In genomic region chr5:147185174-147185915, GRCm38 (mm10) we compare ENCODE assay signal across 8 mouse cellular contexts. TPM values are rescaled to one million over a fixed set of nuclear protein-coding genes. Genes with fewer than 3 reads are reported as not detected.
DNase-seq lines count a peak whose midpoint lies in the region; ATAC-seq and TF ChIP-seq lines count a peak whose summit lies in the region.

No protein-coding gene starts in this region.

- H3K36me3 ChIP-seq in heart, embryonic 13.5 days, result no peaks in the 10 kb centered on the region
- no peaks in the 10 kb centered on the region for H3K36me3 ChIP-seq in hindbrain, embryonic 12.5 days
- no peaks in the 10 kb centered on the region for H3K36me3 ChIP-seq in liver, postnatal 0 days (replicated peaks; ENCODE audit: insufficient read depth, low read length)

- no peak for ATAC-seq in heart, embryonic 13.5 days (ENCODE audit: extremely low read depth, insufficient number of reproducible peaks, low FRiP score, low TSS enrichment)
- ATAC-seq in hindbrain, embryonic 12.5 days (ENCODE audit: low FRiP score), result no peak
- ATAC-seq in liver, postnatal 0 days, result no peak
- no peak for ATAC-seq in granulocyte monocyte progenitor cell, adult 5-6 weeks (replicated peaks; ENCODE audit: poor library complexity, severe bottlenecking)

- H3K9me3 ChIP-seq in heart, embryonic 13.5 days, result peaks cover 15% of the 10 kb centered on the region
- H3K9me3 ChIP-seq in hindbrain, embryonic 12.5 days (replicated peaks), result peaks cover 15% of the 10 kb centered on the region
- peaks cover 5% of the 10 kb centered on the region for H3K9me3 ChIP-seq in liver, postnatal 0 days (ENCODE audit: low read length)

- WGBS in heart, embryonic 13.5 days, result 6% methylated on average over 18 of the region's 19 CpGs
- 11% methylated on average over 11 of the region's 19 CpGs for WGBS in hindbrain, embryonic 12.5 days
- WGBS in liver, postnatal 0 days (ENCODE audit: insufficient replicate concordance), result 9% methylated on average over 18 of the region's 19 CpGs

- DNase-seq in heart, adult 9 months (ENCODE audit: low spot score in 2 of 2), result no peak
- peak; percentile 4 for DNase-seq in brain, embryonic 14.5 days (ENCODE audit: low read depth)
- DNase-seq in liver, postnatal 0 days, result no peak
- no peak for DNase-seq in urinary bladder, adult 18-20 months (ENCODE audit: low spot score in 2 of 2)
- DNase-seq in right cerebral cortex, adult 18-20 months, result no peak

- peaks cover 25% of the 10 kb centered on the region for H3K4me1 ChIP-seq in heart, embryonic 13.5 days
- peaks cover 35% of the 10 kb centered on the region for H3K4me1 ChIP-seq in hindbrain, embryonic 12.5 days
- H3K4me1 ChIP-seq in liver, postnatal 0 days (ENCODE audit: insufficient read depth), result peaks cover 21% of the 10 kb centered on the region

- no peak for TF ChIP-seq POLR2A in brain, embryonic 14.5 days (IDR thresholded peaks at IDR 0.05; ENCODE audit: borderline replicate concordance, extremely low read depth, insufficient read depth, insufficient read length, poor library complexity, severe bottlenecking)

- no peak for TF ChIP-seq EP300 in liver, postnatal 0 days (IDR thresholded peaks at IDR 0.05; ENCODE audit: low read depth)

- no peak overlapping the region for H3K9ac ChIP-seq in heart, embryonic 13.5 days
- no peak overlapping the region for H3K9ac ChIP-seq in hindbrain, embryonic 12.5 days
- no peak overlapping the region for H3K9ac ChIP-seq in liver, postnatal 0 days (replicated peaks)

- peaks cover 89% of the 10 kb centered on the region for H3K27me3 ChIP-seq in heart, embryonic 13.5 days (replicated peaks)
- H3K27me3 ChIP-seq in hindbrain, embryonic 12.5 days, result peaks cover 89% of the 10 kb centered on the region
- peaks cover 63% of the 10 kb centered on the region for H3K27me3 ChIP-seq in liver, postnatal 0 days (ENCODE audit: insufficient read depth, low read length)

- no peak overlapping the region for H3K27ac ChIP-seq in heart, embryonic 13.5 days (replicated peaks)
- no peak overlapping the region for H3K27ac ChIP-seq in hindbrain, embryonic 12.5 days
- H3K27ac ChIP-seq in liver, postnatal 0 days (ENCODE audit: low read depth), result no peak overlapping the region

- peak overlapping the region; percentile 39 for H3K4me3 ChIP-seq in heart, embryonic 13.5 days
- peak overlapping the region; percentile 17 for H3K4me3 ChIP-seq in hindbrain, embryonic 12.5 days
- H3K4me3 ChIP-seq in liver, postnatal 0 days (ENCODE audit: low read depth, low read length), result peak overlapping the region; percentile 29; the same call in 1 of the 2 replicates

- no peak for TF ChIP-seq CTCF in brain, embryonic 14.5 days (IDR thresholded peaks at IDR 0.05; ENCODE audit: borderline replicate concordance, extremely low read depth, insufficient read depth, insufficient read length)
- TF ChIP-seq CTCF in liver, postnatal 0 days (IDR thresholded peaks at IDR 0.05; ENCODE audit: low read depth), result no peak

- H3K4me2 ChIP-seq in heart, embryonic 13.5 days, result peak overlapping the region; percentile 63
- H3K4me2 ChIP-seq in hindbrain, embryonic 12.5 days (replicated peaks), result peak overlapping the region; percentile 54
- H3K4me2 ChIP-seq in liver, postnatal 0 days (ENCODE audit: low read depth, low read length), result peak overlapping the region; percentile 57; the same call in 1 of the 2 replicates

RNA-seq across cellular contexts. Expression of gene Gsx1, which starts 3.2 kb away (rescaled TPM):
- polyA plus RNA-seq in heart, embryonic 13.5 days (2015; fragmentation: Nextera tagmentation; extraction: Ambion mirVana), result not detected in 2 replicates
- 9.8 and 11.2 TPM in 2 replicates for polyA plus RNA-seq in brain, embryonic 14.5 days (2012; rRNA removed)
- polyA plus RNA-seq in hindbrain, embryonic 12.5 days (2016; fragmentation: Nextera tagmentation; extraction: Ambion mirVana), result 8.6 and 9.3 TPM in 2 replicates
- polyA plus RNA-seq in liver, postnatal 0 days (2015; fragmentation: Nextera tagmentation; extraction: Ambion mirVana), result not detected in 2 replicates
- total RNA-seq in granulocyte monocyte progenitor cell, adult 5-6 weeks (2014; fragmentation: Nextera tagmentation), result not detected in 2 replicates
- not detected in 2 replicates for total RNA-seq in granulocyte monocyte progenitor cell, adult 5-6 weeks (2017)
